Mouse (Mus musculus): ENCODE data around the gene Tnfsf9.

The Tnfsf9 gene

DNA sequence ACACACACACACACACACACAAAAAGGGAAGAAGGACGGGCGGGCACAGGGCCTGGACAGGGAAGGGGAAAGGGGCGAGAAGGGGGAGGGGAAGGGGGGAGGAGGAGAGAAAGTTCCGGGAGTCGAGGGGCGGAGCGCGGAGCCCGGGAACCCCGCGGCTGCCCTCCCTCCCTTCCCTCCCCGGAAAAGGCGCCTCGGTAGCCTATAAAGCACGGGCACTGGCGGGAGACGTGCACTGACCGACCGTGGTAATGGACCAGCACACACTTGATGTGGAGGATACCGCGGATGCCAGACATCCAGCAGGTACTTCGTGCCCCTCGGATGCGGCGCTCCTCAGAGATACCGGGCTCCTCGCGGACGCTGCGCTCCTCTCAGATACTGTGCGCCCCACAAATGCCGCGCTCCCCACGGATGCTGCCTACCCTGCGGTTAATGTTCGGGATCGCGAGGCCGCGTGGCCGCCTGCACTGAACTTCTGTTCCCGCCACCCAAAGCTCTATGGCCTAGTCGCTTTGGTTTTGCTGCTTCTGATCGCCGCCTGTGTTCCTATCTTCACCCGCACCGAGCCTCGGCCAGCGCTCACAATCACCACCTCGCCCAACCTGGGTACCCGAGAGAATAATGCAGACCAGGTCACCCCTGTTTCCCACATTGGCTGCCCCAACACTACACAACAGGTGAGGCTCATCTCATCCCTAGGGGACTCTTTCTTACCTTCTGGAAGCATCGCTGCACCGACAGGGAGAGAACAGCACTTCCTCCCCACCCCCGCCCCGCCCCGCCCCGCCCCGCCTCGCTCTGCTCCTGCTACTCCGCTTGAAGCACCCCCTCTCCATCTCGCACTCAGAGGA lies at the start of gene Tnfsf9:
Gene Tnfsf9, plus strand, starts transcription at position 145 of the 854 bp plus-strand sequence.
- peak; percentile 84 for DNase-seq

DNA sequence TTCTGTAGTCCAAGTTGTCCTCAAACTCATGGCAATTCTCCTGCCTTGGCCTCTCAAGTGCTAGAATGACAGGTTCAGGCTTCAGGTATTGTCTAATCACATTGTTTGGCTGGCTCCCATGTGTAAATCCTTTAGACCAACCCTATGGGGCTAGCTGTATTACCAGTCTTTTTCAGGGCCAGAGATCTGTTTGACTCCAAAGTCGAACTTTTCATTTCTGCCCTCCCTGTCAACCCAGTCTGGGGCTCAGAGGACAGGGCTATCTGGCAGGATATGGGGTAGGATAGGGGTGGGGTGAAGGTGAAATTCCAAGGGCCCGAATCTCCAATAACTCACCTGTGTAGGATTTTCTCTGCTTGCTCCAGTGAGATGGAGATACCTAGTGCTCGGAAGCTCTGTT lies 48.9 kb upstream of the Tnfsf9 start:
- DNase-seq = no peak

DNA sequence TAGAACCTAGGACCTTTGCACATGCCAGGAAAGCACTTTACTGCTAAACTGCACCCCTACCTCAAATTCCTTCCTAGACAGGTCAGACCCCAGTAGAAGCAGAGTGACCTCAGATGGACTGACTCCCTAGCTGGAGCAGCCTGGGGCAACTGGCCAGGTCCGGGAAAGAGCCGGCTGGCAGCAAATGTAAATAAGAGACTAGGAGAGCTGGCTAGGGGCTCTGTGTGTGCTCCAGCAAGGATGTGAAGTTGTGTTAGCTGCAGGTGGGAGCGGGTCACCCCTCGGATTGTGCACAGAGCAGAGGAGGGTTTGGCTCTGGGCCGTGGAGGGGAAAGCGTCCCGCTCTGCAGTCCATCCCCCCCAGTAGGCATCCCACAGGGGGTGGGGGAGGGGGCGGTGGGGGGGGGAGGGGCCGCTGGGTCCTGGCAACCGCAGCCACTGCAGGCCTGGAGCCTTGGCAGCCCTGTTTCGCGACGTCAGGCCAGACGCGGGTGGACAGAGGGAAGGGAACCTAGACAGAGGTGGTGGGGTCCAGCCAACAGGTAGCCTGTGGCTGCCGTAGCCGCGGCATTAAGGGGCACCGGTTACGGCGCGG lies 46.1 kb upstream of the Tnfsf9 start, which contains the start of gene Crb3:
Gene Crb3, plus strand, starts transcription at position 215 of the 595 bp plus-strand sequence.
- peak; percentile 25 for DNase-seq

DNA sequence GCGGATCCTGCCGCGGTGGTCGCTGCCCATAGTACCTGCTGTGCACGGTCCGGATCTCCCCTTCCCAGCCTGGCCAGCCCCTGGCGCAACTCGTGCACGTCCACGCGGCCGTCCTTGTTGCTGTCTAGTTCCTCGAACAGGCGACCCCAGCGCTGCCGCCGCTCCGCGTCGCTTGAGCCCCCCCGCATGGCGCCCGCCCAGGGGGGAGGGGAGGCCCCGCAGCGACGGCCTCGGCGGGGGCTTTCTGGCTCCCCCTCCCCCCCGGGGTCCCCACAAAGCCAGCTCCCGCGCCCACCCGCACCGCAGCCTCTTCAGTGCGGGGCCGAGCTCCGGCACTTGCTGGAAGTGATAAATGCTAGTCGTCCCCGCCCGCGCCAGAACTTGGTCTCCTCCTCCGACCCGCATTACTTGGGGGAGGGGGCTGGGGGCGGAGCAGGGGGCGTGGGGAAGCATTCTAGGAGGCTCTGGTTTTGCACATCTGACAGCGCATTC lies 45.6 kb upstream of the Tnfsf9 start, which contains the start of gene Slc25a23:
Gene Slc25a23, minus strand, starts transcription at position 378 of the 492 bp plus-strand sequence.
- peak; percentile 93 for DNase-seq

DNA sequence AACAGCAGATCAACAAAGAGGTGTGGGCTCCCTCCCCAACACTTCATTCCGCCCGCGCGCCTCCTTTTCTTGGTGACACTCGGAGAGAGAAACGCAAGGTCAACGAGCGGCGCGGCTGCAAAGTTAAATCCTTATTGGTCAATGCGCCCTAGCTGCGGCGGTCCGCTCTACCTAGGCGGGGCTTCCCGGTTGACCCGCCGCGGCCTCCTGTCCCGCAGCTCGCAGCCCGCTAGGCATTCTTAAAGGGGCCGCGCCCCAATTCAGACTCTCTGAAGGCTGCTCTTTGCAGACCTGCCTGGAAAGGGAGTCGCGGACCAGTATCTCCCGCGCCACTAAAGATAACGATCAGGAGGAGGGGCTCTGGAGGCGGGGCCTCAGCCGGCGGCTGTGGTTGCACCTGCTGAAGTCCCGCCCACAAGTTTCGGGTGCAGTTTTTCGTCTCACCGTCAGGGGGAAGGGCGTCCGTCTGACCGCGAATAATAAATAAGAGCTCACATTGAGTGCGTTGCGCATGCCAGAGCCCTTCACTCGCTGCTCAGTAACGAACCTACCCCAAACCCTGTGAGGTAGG lies 44.8 kb upstream of the Tnfsf9 start:
- peak; percentile 99 for DNase-seq

DNA sequence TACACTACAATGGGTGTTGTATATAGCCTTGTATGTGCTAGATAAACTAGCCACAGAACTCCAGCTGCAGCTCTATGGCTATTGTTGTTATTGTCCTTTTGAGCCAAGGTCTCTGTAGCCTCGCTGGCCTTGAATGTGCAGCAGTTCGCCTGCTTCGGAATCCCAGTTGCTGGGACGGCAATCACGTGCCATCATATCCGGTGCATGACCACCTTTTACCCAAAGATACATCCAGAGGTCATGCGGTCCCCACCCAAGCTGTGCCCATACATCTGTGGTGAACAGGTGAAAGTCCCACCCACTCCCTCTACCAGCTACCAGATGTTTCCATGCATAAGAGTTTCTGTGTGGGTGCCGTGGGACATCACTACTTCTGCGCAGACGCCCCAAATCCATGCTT lies 44.1 kb upstream of the Tnfsf9 start:
- no peak for DNase-seq

DNA sequence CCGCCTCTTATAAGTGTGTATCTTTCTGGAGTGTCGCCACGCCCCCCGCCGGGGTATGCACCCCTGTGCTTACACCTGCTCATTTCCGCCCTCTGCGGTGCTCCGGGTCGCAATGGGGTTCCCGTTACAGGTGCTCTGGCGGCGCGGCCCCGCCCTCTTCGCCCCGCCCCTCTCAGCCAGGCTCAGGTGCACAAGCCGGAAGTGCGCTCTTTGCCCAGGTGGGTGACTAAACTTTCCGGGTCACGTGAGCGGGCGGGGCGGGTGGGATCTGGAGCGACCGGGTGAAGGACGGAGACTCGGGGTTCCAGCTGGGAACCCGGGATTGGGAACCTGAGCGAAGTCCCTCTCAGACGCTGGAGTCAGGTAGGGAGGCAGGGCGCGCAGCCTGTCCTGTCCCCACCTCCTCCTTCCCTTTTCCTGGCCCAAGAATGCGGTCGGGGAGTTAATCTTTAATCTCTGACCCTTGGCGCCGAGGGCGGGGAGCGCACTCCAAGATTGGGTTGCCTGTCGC lies 43.1 kb upstream of the Tnfsf9 start:
- no peak for DNase-seq

DNA sequence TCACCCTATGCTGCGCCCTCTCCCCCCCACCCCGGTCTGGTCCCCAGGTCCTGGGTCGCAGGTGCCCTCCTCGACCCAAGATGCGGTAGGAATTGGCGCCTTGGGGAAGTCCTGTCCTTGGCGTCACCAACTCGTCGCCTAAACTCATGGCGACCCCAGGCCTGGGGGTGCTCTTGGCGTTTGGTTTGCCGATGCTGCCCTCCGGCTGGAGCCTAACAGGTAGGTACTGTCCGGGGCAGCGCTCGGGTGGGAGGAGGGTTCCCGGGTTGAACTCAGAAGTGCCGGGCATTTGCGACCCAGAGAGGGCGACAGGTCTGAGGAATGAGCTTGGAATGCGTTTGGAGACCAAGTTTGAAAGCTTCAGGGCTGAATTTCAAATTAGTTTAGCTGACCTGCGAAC lies 42.6 kb upstream of the Tnfsf9 start:
- DNase-seq = no peak

DNA sequence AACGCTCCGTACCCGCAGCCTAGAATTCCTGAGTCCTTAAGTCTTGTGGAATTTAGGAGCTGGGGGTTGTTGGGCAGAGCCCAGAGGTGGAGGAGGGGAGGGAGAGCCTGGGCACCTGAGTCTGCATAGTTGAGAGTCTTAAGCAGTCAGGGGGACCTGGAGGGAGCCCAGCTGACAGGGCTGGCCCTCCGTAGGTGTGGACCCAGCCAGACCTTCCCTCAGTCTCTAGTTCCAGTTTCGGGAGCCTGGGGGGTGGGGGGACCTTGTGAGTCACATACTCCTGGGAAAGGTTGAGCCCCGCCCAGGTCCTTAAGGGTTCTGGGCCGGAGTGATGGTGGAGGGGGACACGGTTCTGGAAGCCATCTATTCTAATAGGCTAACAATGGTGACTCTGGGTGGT lies 42.1 kb upstream of the Tnfsf9 start:
- DNase-seq = no peak

DNA sequence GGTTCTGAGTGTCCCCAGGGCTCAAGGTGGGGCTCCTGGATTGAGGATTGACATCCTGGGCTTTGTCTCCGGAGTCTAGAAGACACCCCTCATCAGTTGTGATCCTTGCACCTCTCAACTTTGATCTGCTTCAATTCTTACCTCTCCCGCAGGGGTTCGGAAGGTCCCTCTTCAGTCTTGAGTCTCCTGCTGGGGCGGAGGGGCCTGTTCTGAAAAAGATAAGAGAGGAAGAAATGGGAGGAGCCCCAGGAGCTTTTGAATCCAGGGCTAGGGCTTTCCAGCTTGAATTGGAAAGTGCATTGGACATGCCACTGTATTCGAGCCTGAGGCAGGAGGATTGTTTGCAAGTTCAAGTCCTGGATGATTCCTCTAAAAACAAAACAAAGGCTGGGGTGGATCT lies 38.2 kb upstream of the Tnfsf9 start:
- no peak for DNase-seq

DNA sequence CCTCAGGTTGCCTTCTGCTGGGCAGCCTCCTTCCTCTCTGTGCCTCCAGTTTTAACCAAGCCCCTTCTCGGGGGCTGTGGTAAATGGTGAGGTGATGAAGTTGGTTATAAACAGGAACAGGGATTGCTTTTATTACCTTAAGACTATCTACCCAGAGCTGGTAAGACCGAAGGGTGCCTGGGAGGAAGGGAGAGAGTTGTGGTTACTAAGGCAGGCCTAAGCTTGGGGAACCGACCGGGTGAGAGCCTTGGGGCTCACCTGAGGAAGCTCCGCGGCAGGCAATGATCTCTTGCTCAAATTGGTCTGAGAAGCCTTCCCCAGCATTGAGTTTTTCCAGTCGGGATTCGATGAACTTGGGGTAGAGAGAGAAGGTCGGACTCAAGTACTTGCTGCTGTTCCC lies 34.9 kb upstream of the Tnfsf9 start:
- no peak for DNase-seq

DNA sequence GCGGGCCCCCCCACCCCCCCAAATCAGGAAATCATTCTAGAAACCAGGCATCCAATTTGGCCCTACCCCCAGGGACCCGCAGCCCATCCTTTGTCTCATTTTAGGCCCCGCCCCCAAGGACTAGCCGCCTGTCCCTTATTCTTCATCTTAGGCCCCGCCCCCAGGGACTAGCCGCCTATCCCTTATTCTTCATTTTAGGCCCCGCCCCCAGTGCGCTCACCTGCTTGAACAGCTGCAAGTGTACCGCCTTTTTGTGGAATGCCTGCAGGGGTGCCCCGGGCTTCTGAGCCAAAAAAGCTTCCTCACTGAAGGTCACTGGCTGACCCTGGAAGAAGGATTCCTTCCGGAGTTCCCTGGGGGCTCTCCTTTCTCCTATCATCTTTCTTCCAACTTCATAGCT lies 34.4 kb upstream of the Tnfsf9 start:
- peak; percentile 84 for DNase-seq

DNA sequence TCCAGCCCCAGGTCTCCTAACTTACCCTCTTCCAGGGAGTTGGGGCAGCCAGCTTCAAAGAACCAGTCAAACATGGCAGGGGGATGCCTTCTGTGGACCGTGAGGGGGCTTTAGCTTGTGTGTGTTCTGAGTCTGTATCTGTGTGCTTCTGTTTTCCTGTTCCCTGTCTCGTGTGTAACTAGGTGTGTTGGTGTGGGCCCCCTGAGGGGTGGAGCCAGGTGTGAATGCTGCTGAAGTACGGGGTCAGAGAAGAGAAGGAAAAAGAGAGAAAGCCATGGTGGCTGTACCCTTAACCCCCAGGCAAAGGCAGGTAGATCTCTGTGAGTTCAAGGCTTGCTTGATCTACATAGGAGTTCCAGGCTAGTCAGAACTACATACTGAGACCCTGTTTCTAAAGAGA lies 28.2 kb upstream of the Tnfsf9 start:
- no peak for DNase-seq

DNA sequence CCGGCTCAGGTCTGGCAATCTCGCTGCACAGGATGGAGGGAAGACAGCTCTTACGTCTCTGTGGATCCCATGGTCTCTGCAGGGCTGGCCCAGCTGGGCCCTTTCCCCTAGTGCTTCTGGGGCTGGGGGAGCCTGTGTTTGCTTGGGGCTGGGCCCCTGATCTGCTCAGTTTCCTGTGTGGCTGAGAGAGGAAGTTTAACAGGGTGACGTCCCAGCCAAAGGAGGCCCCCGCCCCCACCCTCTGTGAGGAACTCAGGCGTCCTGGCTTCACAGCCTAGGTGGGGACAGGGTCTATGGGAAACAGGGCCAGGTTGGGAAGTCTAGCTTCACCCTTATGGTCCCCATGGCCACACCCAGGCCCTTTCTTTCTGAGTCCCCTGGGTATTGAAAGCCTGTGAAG lies 26.8 kb upstream of the Tnfsf9 start, which contains the start of gene Dennd1c:
Gene Dennd1c, minus strand, starts transcription at position 179 of the 400 bp plus-strand sequence.
- DNase-seq = no peak

DNA sequence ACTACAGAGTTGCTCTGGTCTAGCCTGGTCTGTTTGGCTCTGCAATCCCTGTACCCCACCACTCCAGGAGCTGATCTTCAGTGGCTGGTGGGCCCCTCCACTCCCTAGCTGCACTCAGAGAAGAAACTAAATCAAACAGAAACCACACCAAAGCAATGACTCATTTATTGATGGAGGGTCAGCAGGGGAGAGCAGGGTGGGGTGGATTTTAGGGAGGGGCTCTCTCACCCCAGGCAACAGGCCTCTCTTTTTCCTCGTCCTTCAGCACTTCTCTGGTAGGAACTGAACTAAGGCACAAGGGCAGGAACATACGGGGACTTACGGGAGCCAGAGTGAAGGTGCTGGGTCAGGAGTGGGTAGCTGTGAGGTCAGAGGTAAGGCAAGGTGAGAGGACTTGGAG lies 25.2 kb upstream of the Tnfsf9 start:
- DNase-seq = no peak

DNA sequence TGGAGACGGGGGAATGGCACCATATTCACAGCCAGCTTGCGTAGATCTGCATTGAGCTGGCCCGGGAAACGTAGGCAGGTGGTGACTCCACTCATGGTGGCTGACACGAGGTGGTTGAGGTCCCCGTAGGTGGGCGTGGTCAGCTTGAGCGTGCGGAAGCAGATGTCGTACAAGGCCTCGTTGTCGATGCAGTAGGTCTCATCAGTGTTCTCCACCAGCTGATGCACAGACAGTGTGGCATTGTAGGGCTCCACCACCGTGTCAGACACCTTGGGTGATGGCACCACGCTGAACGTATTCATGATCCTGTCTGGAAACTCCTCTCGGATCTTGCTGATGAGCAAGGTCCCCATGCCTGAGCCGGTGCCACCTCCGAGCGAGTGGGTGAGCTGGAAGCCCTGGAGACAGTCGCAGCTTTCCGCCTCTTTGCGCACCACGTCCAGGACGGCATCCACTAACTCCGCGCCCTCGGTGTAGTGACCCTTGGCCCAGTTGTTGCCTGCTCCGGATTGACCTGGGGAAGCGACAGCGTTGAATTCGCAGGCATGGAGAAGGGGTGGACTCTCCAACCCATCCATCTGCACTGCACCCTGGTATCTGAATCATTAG lies 23.8 kb upstream of the Tnfsf9 start:
- DNase-seq = no peak

DNA sequence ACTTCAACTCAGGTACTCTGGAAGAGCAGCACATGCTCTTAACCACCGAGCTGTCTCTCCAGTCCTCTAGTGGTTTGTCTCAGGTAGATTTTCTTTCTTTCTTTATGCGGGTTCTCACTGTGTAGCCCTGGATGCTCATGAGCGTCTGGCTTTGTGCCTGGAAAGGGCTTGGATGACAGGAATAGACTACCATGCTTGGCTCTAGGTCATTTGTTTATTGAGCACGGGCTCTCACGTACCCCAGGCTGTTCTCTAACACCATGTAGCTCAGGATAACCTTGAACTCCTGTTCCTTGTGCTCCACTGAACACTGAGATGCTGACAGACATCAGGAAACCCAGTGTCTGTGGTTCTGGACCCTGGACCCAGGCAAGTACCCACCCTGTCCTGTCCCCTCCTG lies 22.6 kb upstream of the Tnfsf9 start:
- DNase-seq = no peak

DNA sequence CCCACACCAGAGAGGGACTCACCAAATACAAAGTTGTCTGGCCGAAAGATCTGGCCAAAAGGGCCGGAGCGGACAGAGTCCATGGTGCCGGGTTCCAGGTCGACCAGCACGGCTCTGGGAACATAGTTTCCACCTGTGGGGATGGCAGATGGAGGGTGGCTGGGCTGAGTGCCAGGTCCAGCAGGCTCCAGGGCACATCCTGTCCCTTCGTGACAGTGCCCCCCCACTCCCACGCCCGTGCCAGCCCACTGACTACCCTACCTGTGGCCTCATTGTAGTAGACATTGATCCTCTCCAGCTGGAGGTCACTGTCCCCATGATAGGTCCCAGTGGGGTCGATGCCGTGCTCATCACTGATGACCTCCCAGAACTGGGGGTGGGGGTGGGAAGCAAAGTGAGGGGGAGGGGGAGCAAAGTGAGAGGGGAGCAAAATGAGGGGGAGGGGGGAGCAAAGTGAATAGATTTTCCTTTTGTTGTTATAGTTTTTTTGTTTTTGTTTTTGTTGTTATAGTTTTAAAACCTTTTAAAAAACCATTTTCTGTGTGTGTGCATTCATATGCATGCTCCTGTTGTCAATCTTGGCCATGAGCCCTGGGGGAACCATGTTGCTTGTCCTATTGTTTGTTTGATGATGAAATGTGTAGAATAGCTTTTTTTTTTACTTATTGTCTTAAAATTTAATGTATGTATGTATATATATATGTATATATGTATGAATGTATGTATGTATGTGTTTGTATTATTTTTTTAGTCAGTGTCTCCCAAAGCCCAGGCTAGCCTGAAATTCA lies 19.0 kb upstream of the Tnfsf9 start:
- DNase-seq = no peak

DNA sequence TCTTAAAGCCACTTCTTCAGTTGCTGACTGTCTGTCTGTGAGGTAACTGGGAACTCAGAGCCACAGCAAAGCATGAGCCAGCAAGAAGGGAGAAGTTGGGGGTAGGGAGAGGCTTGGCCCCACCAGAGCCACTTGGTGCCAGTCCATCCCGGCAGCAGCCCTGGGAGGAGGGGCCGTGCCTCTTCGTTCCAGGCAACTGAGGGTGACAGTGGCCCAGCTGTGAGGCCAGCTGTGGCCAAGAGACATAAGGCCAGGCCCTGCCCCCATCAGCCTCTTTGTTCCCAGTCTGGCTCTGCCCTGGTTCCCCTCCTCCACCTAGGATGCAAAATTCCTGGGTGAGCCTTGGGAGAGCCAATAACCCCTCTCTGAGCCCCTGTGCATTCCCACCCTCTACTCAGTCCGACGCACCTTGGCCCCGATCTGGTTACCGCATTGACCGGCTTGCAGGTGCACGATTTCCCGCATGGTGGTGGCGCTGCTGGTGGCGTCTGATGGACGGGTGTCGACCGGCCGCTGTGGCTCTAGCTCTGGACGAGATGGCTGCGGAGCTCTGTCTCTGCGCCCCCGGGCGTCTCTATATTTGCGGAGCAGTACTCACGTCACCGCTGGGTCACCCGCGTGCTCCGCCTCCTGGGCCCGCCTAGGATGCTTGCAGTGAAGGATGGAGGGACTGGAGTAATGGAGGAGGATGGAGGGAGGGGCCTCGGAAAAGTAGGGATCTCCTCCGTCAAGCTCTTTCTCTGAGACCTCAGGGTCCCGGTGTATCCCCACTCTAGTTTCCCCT lies 17.9 kb upstream of the Tnfsf9 start, which contains the start of gene Tubb4a:
Gene Tubb4a, minus strand, starts transcription at position 734 of the 784 bp plus-strand sequence.
- peak; percentile 87 for DNase-seq

DNA sequence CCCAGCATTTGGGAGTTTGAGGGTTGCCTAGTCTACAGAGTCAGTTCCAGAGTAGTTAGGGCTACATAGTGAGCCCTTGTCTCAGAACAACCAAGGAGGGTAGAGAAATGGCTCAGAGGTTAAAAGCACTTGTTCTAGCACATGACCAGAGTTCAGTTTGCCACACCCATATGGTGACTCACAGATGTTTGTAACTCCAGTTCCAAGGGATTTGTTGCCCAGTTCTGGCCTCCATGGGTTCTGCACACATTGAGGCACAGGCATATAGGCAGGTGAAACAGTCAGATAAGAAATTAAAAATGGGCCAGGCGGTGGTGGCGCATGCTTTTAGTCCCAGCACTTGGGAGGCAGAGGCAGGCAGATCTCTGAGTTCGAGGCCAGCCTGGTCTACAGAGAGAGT lies 10.9 kb upstream of the Tnfsf9 start:
- no peak for DNase-seq
